Mouse (Mus musculus) kidney, embryonic 16.5 days (tissue): ENCODE measurements around the gene Zfp526. TPM values are rescaled to one million over a fixed set of nuclear protein-coding genes. Genes with fewer than 3 reads are reported as not detected.

Experiments used
- ATAC-seq: fragments of 200-750 bp; cut with Nextera tagmentation; 2 replicates; pipeline ENCODE4 v1.8.0; 2017; ENCODE audit warnings: moderate TSS enrichment; ENCODE audit not compliant: low FRiP score, low TSS enrichment
- H3K27ac ChIP-seq: fragments of 300-500 bp; sonication (generic); 2 replicates; pipeline ENCODE4 v1.5.1; 2014; ENCODE audit warnings: low read length
- H3K27me3 ChIP-seq: fragments of 300-500 bp; sonication (generic); 2 replicates; pipeline ENCODE4 v1.6.1; 2014; ENCODE audit warnings: low read length, control low read depth, mixed read lengths; ENCODE audit not compliant: insufficient read depth
- H3K36me3 ChIP-seq: fragments of 300-500 bp; sonication (generic); 2 replicates; pipeline ENCODE4 v1.6.1; 2014; ENCODE audit warnings: low read length, control low read depth, mixed read lengths; ENCODE audit not compliant: insufficient read depth
- H3K4me1 ChIP-seq: fragments of 300-500 bp; sonication (generic); 2 replicates; pipeline ENCODE4 v1.6.1; 2014; ENCODE audit warnings: low read length, control low read depth, mixed read lengths; ENCODE audit not compliant: insufficient read depth
- H3K4me2 ChIP-seq: fragments of 300-500 bp; sonication (generic); replicated peaks from 2 replicates; pipeline ENCODE4 v1.6.1; 2014; ENCODE audit warnings: low read depth, low read length
- H3K4me3 ChIP-seq: fragments of 300-500 bp; sonication (generic); 2 replicates; pipeline ENCODE4 v1.5.1; 2014; ENCODE audit warnings: mild to moderate bottlenecking, low read length
- H3K9ac ChIP-seq: fragments of 300-500 bp; sonication (generic); replicated peaks from 2 replicates; pipeline ENCODE4 v1.6.1; 2014; ENCODE audit warnings: low read length
- H3K9me3 ChIP-seq: fragments of 300-500 bp; sonication (generic); 2 replicates; pipeline ENCODE4 v1.6.1; 2016; ENCODE audit warnings: low read length, control low read depth
- WGBS: fragments of 180-500 bp; shearing (Covaris S2); extraction: QIAGEN DNeasy Blood & Tissue Kit; methylation state at CpG from one replicate; pipeline ENCODE4 v1.1.7; 2014; 5-methylcytosine and 5-hydroxymethylcytosine counted together
- polyA plus RNA-seq: library from polyadenylated mRNA; unstranded; fragments of >200 nt; fragmentation: Nextera tagmentation; extraction: Ambion mirVana; gene quantifications from 2 replicates; pipeline ENCODE4 v1.2.1, GENCODE M21; 2015

Zfp526 gene
- polyA plus RNA-seq, 1 experiment from 2014 or later, result 2.7 TPM

DNA sequence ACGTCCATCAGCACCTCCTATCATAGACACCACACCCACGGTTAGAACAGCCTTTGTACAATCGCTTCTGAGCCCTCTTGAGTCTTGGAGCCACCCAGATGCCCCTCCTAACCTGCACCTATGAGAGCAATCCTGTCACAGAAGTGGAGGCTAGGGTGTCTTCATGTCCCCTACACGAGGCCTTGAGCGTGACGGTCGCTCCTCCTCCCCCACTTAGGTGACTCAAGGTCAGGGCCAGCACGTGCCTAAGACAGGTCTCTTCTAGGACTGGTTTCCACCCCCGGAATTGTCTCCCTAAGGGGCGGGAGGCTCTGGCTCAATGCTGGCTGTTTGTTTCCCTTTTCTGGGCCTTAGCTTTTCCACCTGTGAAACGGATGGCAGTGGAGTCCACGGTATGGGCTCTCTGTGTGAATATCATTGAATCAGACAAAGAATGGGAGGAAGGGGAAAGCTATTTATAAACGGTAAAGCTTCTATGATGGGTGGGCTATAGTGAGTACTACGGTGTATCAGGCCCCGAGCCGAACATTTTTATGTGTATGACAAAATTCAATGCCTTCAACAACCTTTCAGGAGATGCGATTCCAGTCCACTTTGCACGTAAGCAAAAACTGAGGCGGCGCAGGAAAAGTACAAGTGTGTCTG lies 646 bp upstream of the Zfp526 start, which contains the start of gene Dedd2:
TSS of gene Dedd2 (minus strand) at position 159 of the 645 bp plus-strand sequence.
- peaks cover 20% of the 10 kb centered on the region for H3K36me3 ChIP-seq
- ATAC-seq, result no peak
- no peaks in the 10 kb centered on the region for H3K9me3 ChIP-seq
- 5% methylated on average over 20 of the region's 20 CpGs for WGBS
- peak within 1 kb of the TSS; percentile 63 for H3K4me3 ChIP-seq
- peak within 1 kb of the TSS; percentile 89 for H3K27ac ChIP-seq
- peaks cover 26% of the 10 kb centered on the region for H3K4me1 ChIP-seq
- H3K27me3 ChIP-seq, result no peaks in the 10 kb centered on the region
- peak within 1 kb of the TSS; percentile 86 for H3K4me2 ChIP-seq
- H3K9ac ChIP-seq, result peak within 1 kb of the TSS; percentile 76

DNA sequence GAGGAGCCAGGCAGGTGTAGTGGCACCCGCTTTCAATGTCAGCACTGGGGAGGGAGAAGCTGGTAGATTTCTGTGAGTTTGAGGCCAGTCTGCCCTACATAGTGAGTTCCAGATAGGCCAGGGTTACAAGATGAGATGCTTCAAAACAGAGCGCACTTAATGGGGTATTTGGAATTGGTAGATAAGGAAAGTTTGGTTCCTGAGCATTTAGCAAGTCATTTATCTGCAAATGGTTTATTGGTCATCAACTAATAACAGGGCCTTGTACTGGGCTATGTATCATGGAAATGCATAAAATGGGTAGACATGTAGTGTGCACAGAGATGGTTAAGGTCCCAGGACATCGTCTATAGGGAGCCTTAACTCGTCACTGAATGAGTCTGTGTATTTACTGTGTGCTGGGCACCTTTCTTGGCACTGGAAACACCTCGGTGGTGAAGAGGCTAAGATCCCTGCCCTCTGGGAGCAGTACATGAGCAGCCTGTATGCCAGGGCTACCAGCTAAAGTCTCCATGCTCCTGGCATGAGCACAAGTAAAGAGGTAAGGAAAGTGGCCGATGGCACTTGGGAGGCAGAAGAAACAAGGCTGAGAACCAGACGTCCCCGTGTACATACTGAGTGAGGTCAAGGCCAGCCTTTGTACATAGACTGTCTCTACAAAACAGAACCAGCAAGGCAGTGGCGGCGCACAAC lies 1.2 kb downstream of the Zfp526 start:
- H3K4me3 ChIP-seq, result peak overlapping the region; percentile 63
- no peak overlapping the region for H3K27ac ChIP-seq
- ATAC-seq, result no peak
- H3K4me2 ChIP-seq, result peak overlapping the region; percentile 86
- 90% methylated on average over 10 of the region's 10 CpGs for WGBS
- H3K4me1 ChIP-seq, result peaks cover 26% of the 10 kb centered on the region
- H3K9me3 ChIP-seq, result no peaks in the 10 kb centered on the region
- peaks cover 38% of the 10 kb centered on the region for H3K36me3 ChIP-seq
- peak overlapping the region; percentile 71 for H3K9ac ChIP-seq
- no peaks in the 10 kb centered on the region for H3K27me3 ChIP-seq

DNA sequence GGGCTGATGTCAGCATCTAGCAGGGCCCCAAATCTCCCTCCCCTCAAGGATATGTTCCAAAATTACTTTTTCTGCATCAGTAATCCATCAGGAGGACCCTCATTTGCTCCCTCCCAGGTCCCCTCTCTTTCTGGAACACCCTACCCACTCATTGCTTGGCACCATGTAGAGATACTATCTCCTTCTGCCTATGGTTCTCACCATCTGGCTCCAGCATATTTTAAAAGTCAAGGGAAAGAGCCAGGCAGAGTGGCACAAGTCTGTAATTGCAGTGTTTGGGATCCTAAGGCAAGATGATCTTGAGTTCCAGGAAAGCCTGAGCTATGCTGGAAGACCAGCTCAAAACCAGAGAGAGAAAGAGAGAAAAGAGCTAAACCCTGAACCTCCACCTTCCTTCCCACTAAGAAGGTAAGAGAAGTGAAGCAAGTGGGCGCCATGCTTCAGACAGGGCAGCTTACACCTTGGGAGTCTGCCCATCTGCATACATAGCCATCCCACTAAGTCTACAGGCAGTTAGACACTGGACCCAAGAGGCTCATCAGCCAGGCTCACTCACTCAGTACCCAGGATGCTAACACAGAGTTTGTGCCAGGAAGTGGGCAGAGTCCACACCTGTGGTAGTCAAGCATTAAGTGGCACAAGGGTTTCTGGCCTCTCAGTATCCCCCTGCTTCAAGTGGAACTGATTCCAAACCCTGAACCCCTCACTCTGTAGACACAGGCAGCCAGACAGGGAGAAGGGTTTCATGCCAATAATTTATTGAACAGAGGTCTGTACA lies 6.5 kb downstream of the Zfp526 start:
- H3K27ac ChIP-seq, result no peak overlapping the region
- H3K9me3 ChIP-seq, result no peaks in the 10 kb centered on the region
- no peaks in the 10 kb centered on the region for H3K27me3 ChIP-seq
- no peak overlapping the region for H3K4me2 ChIP-seq
- H3K4me3 ChIP-seq, result no peak overlapping the region
- WGBS, result 90% methylated on average over 1 of the region's 1 CpGs
- no peak for ATAC-seq
- peaks cover 87% of the 10 kb centered on the region for H3K36me3 ChIP-seq
- H3K9ac ChIP-seq, result no peak overlapping the region
- H3K4me1 ChIP-seq, result no peaks in the 10 kb centered on the region

- Histone ChIP-seq H3K27ac (no peak overlapping the region), H3K4me2 (no peak overlapping the region), H3K4me1 (peaks cover 6% of the 10 kb centered on the region; the same call in 1 of the 2 replicates), H3K36me3 (peaks cover 76% of the 10 kb centered on the region), H3K9me3 (no peaks in the 10 kb centered on the region), H3K27me3 (no peaks in the 10 kb centered on the region), H3K4me3 (no peak overlapping the region), H3K9ac (no peak overlapping the region)
- 84% methylated on average over 9 of the region's 9 CpGs for WGBS
- ATAC-seq, result no peak
Measured at GRCm38 (mm10) chr7:25230690-25231285, 9.6 kb downstream of the Zfp526 start.

- Histone ChIP-seq H3K9ac (no peak overlapping the region), H3K9me3 (no peaks in the 10 kb centered on the region), H3K27me3 (no peaks in the 10 kb centered on the region), H3K27ac (no peak overlapping the region), H3K4me2 (no peak overlapping the region), H3K4me3 (no peak overlapping the region), H3K4me1 (peaks cover 18% of the 10 kb centered on the region), H3K36me3 (peaks cover 62% of the 10 kb centered on the region)
- no peak for ATAC-seq
- whole genome bisulfite sequencing, result 58% methylated on average over 5 of the region's 5 CpGs
Measured at GRCm38 (mm10) chr7:25232101-25232648, 10.9 kb downstream of the Zfp526 start.

- Histone ChIP-seq H3K27ac (no peak overlapping the region), H3K4me3 (no peak overlapping the region), H3K4me2 (no peak overlapping the region), H3K9me3 (no peaks in the 10 kb centered on the region), H3K9ac (no peak overlapping the region), H3K27me3 (no peaks in the 10 kb centered on the region), H3K36me3 (peaks cover 53% of the 10 kb centered on the region), H3K4me1 (peaks cover 18% of the 10 kb centered on the region)
- no peak for ATAC-seq
- 74% methylated on average over 2 of the region's 2 CpGs for WGBS
Measured at GRCm38 (mm10) chr7:25233061-25233460, 11.8 kb downstream of the Zfp526 start.

DNA sequence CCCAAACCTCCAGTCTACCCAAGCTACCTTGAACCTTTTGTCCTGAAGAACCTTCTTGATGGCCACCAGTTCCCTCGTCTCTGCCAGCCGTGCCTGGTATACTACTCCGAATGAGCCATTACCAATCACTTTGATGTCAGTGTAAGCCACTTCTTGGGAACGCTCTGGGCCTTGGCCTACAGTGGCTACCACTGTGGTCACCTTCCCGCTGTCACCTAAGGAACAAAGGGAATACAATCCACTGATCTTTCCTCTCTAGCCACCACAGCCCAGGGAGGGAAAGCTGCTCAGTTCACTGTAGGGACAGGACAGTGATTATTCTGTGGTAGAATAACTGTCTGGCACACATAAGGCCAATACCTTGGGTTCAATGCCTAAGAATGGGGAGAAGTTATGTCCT lies 14.3 kb downstream of the Zfp526 start:
- peaks cover 22% of the 10 kb centered on the region for H3K4me1 ChIP-seq
- no peak overlapping the region for H3K4me3 ChIP-seq
- no peak overlapping the region for H3K9ac ChIP-seq
- no peaks in the 10 kb centered on the region for H3K27me3 ChIP-seq
- H3K9me3 ChIP-seq, result no peaks in the 10 kb centered on the region
- H3K36me3 ChIP-seq, result peaks cover 30% of the 10 kb centered on the region
- no peak overlapping the region for H3K4me2 ChIP-seq
- H3K27ac ChIP-seq, result no peak overlapping the region
- ATAC-seq, result no peak
- WGBS, result 87% methylated on average over 5 of the region's 5 CpGs

DNA sequence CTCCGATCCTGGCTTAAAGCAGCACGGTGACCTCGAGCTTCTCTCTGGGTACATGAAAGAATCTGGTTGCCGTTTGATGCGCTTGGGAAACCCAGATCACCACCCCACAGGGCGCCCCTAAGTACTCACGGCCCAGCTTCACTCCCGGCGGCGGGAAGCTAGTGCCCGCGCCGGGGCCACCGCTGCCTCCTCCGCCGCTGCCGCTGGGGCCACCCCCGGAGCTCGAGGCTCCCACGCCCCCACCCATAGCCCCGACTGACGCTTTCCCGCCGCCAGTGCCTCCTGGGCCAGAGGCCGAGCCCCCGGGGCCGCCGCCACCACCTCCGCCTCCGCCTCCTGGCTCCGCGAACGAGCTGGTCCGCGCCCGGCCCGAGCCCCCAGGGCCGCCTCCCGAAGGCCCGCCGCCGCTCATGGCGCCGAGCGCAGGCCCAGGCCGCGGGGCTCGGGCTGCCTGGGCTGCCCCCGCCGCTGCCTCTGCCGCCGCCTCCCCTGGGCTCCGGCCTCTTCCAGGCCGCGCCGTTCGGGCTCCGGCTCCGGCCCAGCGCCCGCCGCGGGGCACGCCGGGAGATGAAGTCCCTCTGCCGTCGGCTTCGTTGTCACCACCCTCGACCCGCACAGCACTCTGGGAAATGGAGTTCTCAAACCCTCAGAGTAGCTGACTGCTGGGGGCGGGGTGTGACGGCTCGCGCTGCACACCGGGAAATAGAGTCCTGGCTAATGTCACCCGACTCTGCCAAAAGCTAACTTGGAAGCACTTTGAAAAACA lies 16.2 kb downstream of the Zfp526 start, which contains the start of gene Gsk3a:
TSS of gene Gsk3a (minus strand) at position 603 of the 766 bp plus-strand sequence.
- Histone ChIP-seq H3K9me3 (no peaks in the 10 kb centered on the region), H3K9ac (peak within 1 kb of the TSS; percentile 95), H3K36me3 (peaks cover 18% of the 10 kb centered on the region), H3K4me2 (peak within 1 kb of the TSS; percentile 80), H3K4me3 (peak within 1 kb of the TSS; percentile 82), H3K4me1 (peaks cover 22% of the 10 kb centered on the region), H3K27ac (peak within 1 kb of the TSS; percentile 80), H3K27me3 (no peaks in the 10 kb centered on the region)
- ATAC-seq, result peak; percentile 81
- under 1% methylated on average over 62 of the region's 76 CpGs for WGBS
